Mouse (Mus musculus) olfactory bulb, adult 2 months (tissue): Measurements from ENCODE around the gene Col4a2. TPM values are rescaled to one million over a fixed set of nuclear protein-coding genes. Genes with fewer than 3 reads are reported as not detected.

ENCODE experiments used
- H3K27ac ChIP-seq: fragments of 200-500 bp; 2 replicates; pipeline ENCODE4 v1.5.1; 2012; ENCODE audit warnings: low read depth, low read length; ENCODE audit not compliant: insufficient read depth
- H3K4me1 ChIP-seq: fragments of 200-500 bp; 2 replicates; pipeline ENCODE4 v1.6.1; 2012; ENCODE audit warnings: low read length; ENCODE audit not compliant: control insufficient read depth, insufficient read depth
- H3K4me3 ChIP-seq: fragments of 200-500 bp; 2 replicates; pipeline ENCODE4 v1.5.1; 2012; ENCODE audit warnings: mild to moderate bottlenecking, low read depth, low read length, moderate library complexity; ENCODE audit not compliant: insufficient read depth
- CTCF ChIP-seq: fragments of 200-500 bp; IDR thresholded peaks from 2 replicates; pipeline ENCODE4 v1.5.1; 2012; ENCODE audit warnings: low read depth, mild to moderate bottlenecking, low read length, moderate library complexity; ENCODE audit not compliant: insufficient read depth
- POLR2A ChIP-seq: fragments of 200-500 bp; IDR thresholded peaks from 2 replicates; pipeline ENCODE4 v1.6.1; 2012; ENCODE audit warnings: mild to moderate bottlenecking, low read depth, low read length, moderate library complexity; ENCODE audit not compliant: insufficient read depth
- WGBS: fragments of 180-500 bp; shearing (Covaris S2); methylation state at CpG from one replicate; pipeline ENCODE4 v1.1.7; 2018; 5-methylcytosine and 5-hydroxymethylcytosine counted together
- polyA plus RNA-seq: library from polyadenylated mRNA; stranded (reverse); fragments of >200 nt; gene quantifications from 2 replicates; pipeline ENCODE4 v1.2.4, GENCODE M21; 2012; ENCODE audit warnings: low replicate concordance; ENCODE audit not compliant: missing spikeins, insufficient read depth, insufficient read length

The Col4a2 gene
- polyA plus RNA-seq, 1 experiment = not detected

DNA sequence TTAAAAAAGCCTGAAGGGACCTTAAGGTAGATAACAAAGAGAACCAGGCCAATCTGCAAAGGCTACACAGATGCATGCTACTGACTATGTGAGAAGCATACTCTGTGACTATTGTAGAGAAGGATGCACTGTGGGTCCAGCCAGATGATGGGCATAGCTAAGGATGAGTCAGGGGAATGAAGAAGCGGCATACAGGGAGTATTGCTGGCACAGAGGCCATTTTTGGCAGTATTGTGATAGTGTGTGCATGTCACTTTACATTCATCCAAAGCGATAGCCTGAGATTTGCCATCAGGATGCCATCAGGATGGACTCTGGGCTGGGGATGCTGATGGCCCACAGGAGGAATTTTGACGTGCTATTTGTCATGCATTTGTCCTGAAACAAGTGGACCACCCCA, 25.5 kb upstream of the Col4a2 start:
- peaks cover under 1% of the 10 kb centered on the region; the same call in 1 of the 2 replicates for H3K4me1 ChIP-seq
- WGBS = 83% methylated on average over 3 of the region's 3 CpGs
- no peak overlapping the region for H3K4me3 ChIP-seq
- H3K27ac ChIP-seq = no peak overlapping the region
- TF ChIP-seq CTCF = no peak
- no peak for TF ChIP-seq POLR2A

DNA sequence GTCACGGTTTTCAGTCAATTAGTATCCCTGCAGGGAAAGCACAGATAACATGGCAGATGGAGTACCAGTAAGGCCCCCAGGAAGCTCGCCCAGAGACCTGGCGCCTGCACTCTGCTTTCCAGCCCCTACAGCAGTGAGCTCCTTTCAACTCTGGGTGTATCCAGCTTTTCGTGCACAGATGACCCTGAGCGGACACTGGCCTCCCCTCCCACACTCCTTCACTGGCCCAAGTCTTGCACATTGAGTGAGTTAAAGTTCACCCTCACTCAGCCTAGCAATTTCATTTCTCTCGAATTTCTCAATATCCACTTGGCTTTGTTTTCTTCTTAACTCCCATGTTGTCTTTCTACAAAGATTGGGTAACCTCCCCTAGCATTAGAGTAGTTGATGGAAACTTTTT, 24.3 kb upstream of the Col4a2 start:
- WGBS = 87% methylated on average over 6 of the region's 6 CpGs
- H3K27ac ChIP-seq = no peak overlapping the region
- H3K4me1 ChIP-seq = peaks cover 6% of the 10 kb centered on the region
- H3K4me3 ChIP-seq = no peak overlapping the region
- no peak for TF ChIP-seq POLR2A
- no peak for TF ChIP-seq CTCF

DNA sequence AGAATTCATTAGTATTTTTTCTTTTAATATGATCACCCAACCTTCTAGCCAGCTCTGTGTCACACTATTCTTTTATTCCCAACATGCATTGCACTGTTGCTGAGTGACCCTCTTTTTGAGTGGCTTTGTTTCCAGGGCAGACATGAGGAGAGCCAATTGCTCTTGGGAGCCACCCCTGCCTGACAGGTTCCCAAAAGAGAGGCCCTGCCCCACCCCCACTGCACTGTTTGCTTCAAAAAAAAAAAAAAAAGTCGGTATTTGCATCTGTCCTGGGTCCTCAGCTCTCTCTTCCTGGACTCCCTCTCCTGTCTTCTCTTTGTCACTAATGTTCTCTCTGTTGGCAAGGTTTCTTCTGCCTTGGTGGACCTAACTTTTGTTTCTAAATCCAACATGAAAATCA, 22.1 kb upstream of the Col4a2 start:
- H3K4me1 ChIP-seq = peaks cover 6% of the 10 kb centered on the region
- 14% methylated on average over 1 of the region's 1 CpGs for WGBS
- no peak overlapping the region for H3K4me3 ChIP-seq
- TF ChIP-seq POLR2A (no peak), CTCF (no peak)
- H3K27ac ChIP-seq = no peak overlapping the region

DNA sequence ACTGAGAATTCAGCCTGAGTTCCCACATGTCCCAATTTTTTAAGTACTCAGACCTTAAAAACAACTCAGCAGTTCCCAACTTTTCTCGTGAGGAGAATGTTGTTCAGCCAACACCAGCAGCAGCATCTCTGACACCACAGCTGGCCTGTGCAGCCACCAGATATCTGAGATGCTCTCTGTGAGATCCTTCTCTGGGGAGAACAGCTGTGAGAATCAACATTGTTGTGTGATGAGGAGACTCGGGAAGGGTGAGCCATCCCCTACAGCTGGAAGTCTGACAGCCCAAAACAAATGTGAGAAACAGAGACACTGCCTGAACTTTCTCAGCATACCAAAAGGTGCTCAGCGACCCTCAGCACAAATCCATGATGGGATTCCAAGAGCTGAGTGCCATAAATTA, 20.0 kb upstream of the Col4a2 start:
- TF ChIP-seq CTCF (no peak), POLR2A (no peak)
- Histone ChIP-seq H3K4me1 (peaks cover 9% of the 10 kb centered on the region), H3K27ac (no peak overlapping the region), H3K4me3 (no peak overlapping the region)
- 56% methylated on average over 3 of the region's 3 CpGs for WGBS

DNA sequence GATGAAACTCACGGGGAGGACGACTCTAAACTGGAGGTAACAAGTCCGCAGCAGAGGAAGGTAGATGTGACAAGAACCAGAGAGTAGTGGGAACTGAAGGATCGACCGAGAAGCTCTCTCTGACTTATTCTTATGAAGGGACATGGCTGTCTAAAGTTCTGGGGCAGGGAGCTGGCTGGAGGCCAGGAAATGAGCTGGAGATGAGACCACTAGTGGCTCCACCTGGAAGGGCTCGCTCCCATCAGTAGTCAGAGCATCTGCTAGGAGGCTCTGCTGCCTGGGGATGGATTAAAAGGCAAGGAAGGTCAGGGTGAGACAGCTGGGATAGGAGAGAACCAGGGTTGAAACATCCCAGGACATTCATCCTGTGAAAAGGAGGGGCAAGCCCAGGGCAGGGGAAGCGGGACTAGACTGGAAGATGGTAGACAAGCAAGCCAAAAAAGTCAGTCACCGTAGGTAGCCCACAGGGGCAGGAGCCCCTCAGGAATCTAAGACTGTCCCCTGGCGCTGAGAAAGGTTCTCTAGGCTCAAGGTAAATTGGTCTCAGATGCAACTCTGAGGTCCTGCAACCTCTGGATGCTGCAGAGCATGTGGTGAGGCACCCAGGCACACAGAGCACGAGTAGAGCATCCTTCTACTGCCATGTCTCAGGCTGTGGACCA, 16.2 kb upstream of the Col4a2 start:
- Histone ChIP-seq H3K4me3 (no peak overlapping the region), H3K4me1 (peaks cover 21% of the 10 kb centered on the region), H3K27ac (no peak overlapping the region)
- TF ChIP-seq POLR2A = no peak
- WGBS = 93% methylated on average over 10 of the region's 10 CpGs

DNA sequence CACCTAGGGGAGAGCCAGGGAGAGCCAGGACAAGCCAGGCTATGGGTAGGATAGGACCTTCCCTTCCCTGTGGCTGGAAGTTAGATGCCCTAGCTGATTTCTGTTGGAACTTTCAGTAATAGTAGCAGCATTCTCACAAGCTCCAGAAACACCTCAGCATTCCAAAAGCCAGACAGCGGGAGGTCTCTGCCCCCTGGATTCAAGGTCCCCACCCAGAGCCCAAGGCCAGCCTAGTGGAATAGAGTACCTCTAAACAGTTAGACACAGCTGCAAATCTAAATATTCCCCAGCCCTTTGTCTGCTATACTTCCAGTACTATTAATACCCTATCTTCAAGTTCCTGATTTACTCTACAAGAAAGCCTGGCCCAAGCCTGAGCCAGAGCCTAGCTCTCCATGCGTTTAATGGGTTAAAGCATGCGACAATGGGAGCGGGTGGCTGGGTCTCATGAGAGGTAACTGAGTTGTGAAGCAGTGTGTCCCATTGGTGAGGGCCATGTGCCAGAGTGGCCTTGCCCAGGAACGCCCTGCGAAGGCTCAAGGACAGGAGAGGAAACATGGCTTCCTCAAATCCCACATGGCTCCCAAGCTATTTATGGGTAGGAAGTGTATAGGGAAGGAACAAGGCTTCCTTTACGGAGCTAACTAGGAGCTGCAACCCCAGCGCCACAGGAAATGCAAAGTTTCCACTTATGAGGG, 15.3 kb upstream of the Col4a2 start:
- WGBS = 87% methylated on average over 8 of the region's 8 CpGs
- no peak for TF ChIP-seq CTCF
- H3K27ac ChIP-seq = no peak overlapping the region

DNA sequence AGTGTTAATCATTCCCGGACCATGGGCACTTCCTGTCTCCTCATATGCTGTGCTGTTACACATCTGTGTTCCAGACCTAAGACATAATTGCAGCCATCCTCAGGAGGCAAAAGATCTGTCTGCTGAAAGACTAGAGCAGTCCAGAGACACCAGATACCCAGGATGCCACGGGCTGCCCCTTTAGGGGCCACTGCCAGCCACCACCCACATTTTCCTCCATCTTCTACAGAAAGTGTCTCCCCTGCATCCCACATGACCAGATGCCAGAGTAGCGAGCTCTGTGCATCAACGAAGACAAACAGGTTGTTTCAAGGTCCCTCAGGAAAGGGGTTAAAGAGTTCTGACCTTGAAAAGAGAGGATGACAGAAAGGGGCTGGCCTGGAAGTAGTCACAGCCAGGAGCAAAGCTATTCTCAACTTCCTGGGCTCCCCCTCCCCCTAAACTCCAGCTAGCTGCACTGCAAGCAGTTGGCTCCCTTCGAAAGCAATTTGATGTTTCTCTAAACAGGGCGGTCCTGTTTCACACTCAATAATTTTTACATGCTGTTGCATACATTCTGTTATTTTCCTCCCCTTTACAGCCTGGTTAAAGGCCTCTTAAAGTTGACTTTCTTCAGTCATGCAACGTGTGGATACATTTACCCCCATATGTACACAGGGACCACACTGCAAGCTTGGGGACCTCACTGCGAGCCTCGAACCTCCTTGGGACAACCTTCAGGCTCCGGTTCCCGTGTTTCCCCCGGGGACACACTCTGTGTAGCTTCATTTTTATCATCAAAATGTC, 13.9 kb upstream of the Col4a2 start:
- Histone ChIP-seq H3K4me1 (peaks cover 15% of the 10 kb centered on the region), H3K27ac (no peak overlapping the region), H3K4me3 (no peak overlapping the region)
- 68% methylated on average over 12 of the region's 12 CpGs for WGBS
- no peak for TF ChIP-seq CTCF
- TF ChIP-seq POLR2A = no peak

More for the DNA sequence above, 15.3 kb upstream of the Col4a2 start:
- Histone ChIP-seq H3K4me1 (peaks cover 20% of the 10 kb centered on the region), H3K4me3 (no peak overlapping the region)

DNA sequence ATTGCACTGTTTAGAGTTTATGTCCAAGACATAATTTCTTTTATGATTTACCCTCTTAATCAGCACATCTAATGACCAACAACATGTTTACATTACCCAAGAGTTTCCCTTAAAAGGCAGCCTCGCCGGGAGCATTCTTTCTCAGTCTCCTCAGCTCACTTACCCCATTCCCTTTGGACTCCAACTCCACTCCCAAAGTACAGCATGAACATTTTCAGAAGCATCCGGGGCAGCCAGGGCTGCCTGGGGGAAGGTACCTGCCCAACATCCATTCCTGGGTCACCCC, 13.3 kb upstream of the Col4a2 start:
- 85% methylated on average over 3 of the region's 3 CpGs for WGBS

DNA sequence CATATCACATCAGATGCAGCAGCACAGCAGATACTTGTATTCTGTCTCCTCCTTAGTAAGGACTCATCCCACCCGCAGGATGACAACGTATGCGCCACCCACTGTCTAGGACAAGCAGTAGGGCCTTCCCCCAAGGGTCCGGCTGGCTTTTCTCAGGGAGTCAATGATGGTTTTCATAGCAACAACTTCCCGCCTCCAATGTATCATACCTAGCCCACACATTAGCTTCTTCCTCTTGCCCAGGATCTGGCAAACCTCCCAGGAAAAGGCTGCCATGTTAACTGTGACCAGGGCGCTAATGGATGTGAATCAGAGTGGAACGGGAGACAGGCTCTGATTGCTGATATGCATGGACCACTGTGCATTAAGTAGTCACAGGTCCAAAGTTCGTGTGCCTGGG, 12.2 kb upstream of the Col4a2 start:
- Histone ChIP-seq H3K27ac (no peak overlapping the region), H3K4me1 (peaks cover 15% of the 10 kb centered on the region), H3K4me3 (no peak overlapping the region)
- WGBS = 62% methylated on average over 8 of the region's 8 CpGs
- TF ChIP-seq POLR2A (no peak), CTCF (no peak)

More for the DNA sequence above, 13.3 kb upstream of the Col4a2 start:
- TF ChIP-seq CTCF (no peak), POLR2A (no peak)
- Histone ChIP-seq H3K4me1 (peaks cover 15% of the 10 kb centered on the region), H3K4me3 (no peak overlapping the region), H3K27ac (no peak overlapping the region)
